Mouse (Mus musculus) midbrain, embryonic 11.5 days (tissue): Measurements from ENCODE around the gene Chmp4b. TPM values are rescaled to one million over a fixed set of nuclear protein-coding genes. Genes with fewer than 3 reads are reported as not detected.

Source experiments
- ATAC-seq: fragments of 200-750 bp; cut with Nextera tagmentation; 2 replicates; pipeline ENCODE4 v1.8.0; 2017; ENCODE audit warnings: moderate TSS enrichment, moderate library complexity; ENCODE audit not compliant: low FRiP score
- DNase-seq: peaks from one replicate; pipeline ENCODE4 v3.0.0; 2015; ENCODE audit warnings: low spot score; ENCODE audit errors: missing footprints
- H3K27ac ChIP-seq: fragments of 300-500 bp; sonication (generic); 2 replicates; pipeline ENCODE4 v1.5.1; 2014; ENCODE audit warnings: low read depth, low read length
- H3K27me3 ChIP-seq: fragments of 300-500 bp; sonication (generic); 2 replicates; pipeline ENCODE4 v1.6.1; 2014; ENCODE audit warnings: mild to moderate bottlenecking, low read length, moderate library complexity, mixed read lengths; ENCODE audit not compliant: control insufficient read depth, insufficient read depth
- H3K36me3 ChIP-seq: fragments of 300-500 bp; sonication (generic); 2 replicates; pipeline ENCODE4 v1.6.1; 2014; ENCODE audit warnings: mild to moderate bottlenecking, low read length, moderate library complexity, mixed read lengths; ENCODE audit not compliant: control insufficient read depth, insufficient read depth
- H3K4me1 ChIP-seq: fragments of 300-500 bp; sonication (generic); 2 replicates; pipeline ENCODE4 v1.6.1; 2014; ENCODE audit warnings: low read length; ENCODE audit not compliant: control insufficient read depth, insufficient read depth
- H3K4me2 ChIP-seq: fragments of 300-500 bp; sonication (generic); 2 replicates; pipeline ENCODE4 v1.6.1; 2014; ENCODE audit warnings: mild to moderate bottlenecking, moderate library complexity
- H3K4me3 ChIP-seq: fragments of 300-500 bp; sonication (generic); 2 replicates; pipeline ENCODE4 v1.5.1; 2014; ENCODE audit warnings: low read depth, low read length
- H3K9ac ChIP-seq: fragments of 300-500 bp; sonication (generic); 2 replicates; pipeline ENCODE4 v1.6.1; 2014; ENCODE audit warnings: low read length
- H3K9me3 ChIP-seq: fragments of 300-500 bp; sonication (generic); 2 replicates; pipeline ENCODE4 v1.6.1; 2016; ENCODE audit warnings: low read length; ENCODE audit not compliant: control insufficient read depth
- WGBS: fragments of 180-500 bp; shearing (Covaris S2); extraction: QIAGEN DNeasy Blood & Tissue Kit; methylation state at CpG from one replicate; pipeline ENCODE4 v1.1.7; 2014; 5-methylcytosine and 5-hydroxymethylcytosine counted together
- polyA plus RNA-seq: library from polyadenylated mRNA; unstranded; fragments of >200 nt; fragmentation: Nextera tagmentation; extraction: Ambion mirVana; gene quantifications from 2 replicates; pipeline ENCODE4 v1.2.1, GENCODE M21; 2014

The Chmp4b gene
- polyA plus RNA-seq, 1 experiment from 2014 or later = 12.7 TPM

DNA sequence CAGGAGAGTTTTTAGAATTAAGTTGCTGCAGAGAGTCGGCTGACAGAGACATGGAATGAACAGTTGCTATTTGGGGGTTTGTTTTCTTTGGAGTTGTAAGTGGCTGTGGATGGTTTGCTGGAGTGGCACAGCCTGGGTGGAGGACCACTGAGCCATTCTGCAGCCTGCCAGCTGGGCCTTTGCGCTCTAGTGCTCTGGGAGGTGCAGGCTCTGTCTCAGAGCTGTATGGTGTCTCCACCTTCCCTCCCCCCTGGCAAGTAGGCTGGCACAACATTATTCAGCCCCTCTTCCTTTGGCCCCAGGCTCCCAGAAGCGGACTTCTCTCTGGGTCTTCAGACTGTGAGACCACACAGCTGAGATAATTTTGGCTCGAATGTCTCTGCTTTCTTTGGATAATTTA lies 22.5 kb downstream of the Chmp4b start:
- no peak overlapping the region for H3K4me2 ChIP-seq
- peaks cover 3% of the 10 kb centered on the region; the same call in 1 of the 2 replicates for H3K36me3 ChIP-seq
- peaks cover 15% of the 10 kb centered on the region for H3K4me1 ChIP-seq
- H3K9me3 ChIP-seq = no peaks in the 10 kb centered on the region
- no peaks in the 10 kb centered on the region for H3K27me3 ChIP-seq
- no peak for ATAC-seq
- DNase-seq = no peak
- 82% methylated on average over 4 of the region's 4 CpGs for WGBS
- H3K4me3 ChIP-seq = no peak overlapping the region
- no peak overlapping the region for H3K9ac ChIP-seq
- H3K27ac ChIP-seq = no peak overlapping the region

DNA sequence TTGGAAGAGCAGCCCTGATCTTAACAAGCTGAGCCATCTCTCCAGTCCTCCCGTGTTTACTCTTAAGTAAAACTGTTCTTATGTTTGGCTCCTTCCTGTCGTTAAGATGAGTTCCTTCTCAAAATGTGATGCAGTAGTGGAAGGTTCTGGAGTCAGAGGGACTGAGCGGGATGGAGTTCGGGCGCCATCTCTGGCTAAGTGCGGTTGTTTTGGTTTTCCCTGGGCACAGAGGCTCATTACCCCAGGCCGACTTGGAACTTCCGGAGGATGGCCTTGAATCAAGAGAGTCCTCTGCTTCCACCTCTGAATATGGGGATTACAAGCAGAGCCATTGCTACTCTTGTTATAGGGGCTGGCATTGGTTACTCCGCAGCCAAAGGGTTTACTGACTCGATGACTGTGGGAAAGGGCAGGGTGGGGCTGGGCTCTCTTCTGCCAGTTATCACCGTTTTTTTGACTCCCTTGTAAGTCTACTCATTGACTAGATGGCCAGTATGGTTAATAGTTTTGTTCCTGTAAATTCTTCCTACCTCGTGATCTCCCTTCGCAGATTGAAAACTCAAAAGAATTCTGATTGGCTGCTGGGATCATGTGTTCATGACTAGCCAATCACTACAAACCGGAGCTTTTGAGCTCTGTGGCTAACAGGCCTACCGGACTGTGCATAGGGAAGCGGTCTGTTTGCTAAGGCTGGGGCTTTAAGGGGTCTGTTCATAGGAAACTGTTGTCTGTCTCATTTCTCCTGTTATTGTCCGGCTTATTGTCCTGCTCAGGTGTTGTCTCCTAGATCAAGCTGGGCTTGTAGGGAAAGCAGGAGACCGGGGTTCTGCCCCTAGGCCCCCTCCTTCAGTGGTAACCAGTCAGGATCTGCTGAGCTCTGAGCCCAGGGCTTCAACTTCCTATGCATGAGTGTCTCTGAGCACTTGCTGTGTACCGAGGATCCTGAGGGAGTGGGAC lies 25.4 kb downstream of the Chmp4b start:
- Histone ChIP-seq H3K9ac (peak overlapping the region; percentile 33; the same call in 1 of the 2 replicates), H3K27me3 (no peaks in the 10 kb centered on the region), H3K4me3 (0 out of 2 replicates have a peak overlapping the region, but pooled peaks have one; percentile 2), H3K9me3 (no peaks in the 10 kb centered on the region), H3K4me1 (peaks cover 20% of the 10 kb centered on the region), H3K27ac (peak overlapping the region; percentile 72), H3K36me3 (peaks cover 3% of the 10 kb centered on the region; the same call in 1 of the 2 replicates), H3K4me2 (peak overlapping the region; percentile 39)
- 58% methylated on average over 19 of the region's 19 CpGs for WGBS
- ATAC-seq (peak; percentile 93), DNase-seq (peak; percentile 93)

DNA sequence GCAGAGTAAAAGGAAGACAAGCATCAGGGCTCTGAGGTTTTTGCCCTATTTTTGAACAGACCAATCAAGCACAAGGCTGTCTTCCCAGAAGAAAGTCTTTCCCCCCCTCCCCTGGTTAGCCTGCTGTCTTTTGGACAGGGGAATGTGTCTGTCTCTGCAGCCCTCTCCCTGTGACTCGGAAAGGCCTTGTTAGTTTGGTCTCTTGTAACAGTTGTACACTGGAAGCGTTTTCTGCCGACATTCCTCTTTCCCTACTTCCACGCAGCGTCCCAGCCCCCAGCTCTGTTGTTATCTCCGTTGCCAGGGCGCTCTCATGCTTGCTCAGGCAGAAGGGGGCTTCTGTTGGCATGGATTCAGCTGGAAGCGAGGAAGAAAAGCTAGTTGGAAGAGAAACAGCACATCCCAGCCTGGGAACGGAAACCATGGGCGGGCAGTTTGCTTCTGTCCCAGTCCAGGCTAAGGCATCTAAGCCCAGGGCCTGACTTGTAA lies 26.2 kb downstream of the Chmp4b start:
- peak overlapping the region; percentile 72 for H3K27ac ChIP-seq
- H3K36me3 ChIP-seq = peaks cover 3% of the 10 kb centered on the region; the same call in 1 of the 2 replicates
- no peaks in the 10 kb centered on the region for H3K9me3 ChIP-seq
- ATAC-seq (peak; percentile 57), DNase-seq (peak; percentile 93)
- H3K27me3 ChIP-seq = no peaks in the 10 kb centered on the region
- 28% methylated on average over 10 of the region's 10 CpGs for WGBS
- peak overlapping the region; percentile 33; the same call in 1 of the 2 replicates for H3K9ac ChIP-seq
- H3K4me3 ChIP-seq = 0 out of 2 replicates have a peak overlapping the region, but pooled peaks have one; percentile 2
- H3K4me1 ChIP-seq = peaks cover 20% of the 10 kb centered on the region
- peak overlapping the region; percentile 39 for H3K4me2 ChIP-seq

DNA sequence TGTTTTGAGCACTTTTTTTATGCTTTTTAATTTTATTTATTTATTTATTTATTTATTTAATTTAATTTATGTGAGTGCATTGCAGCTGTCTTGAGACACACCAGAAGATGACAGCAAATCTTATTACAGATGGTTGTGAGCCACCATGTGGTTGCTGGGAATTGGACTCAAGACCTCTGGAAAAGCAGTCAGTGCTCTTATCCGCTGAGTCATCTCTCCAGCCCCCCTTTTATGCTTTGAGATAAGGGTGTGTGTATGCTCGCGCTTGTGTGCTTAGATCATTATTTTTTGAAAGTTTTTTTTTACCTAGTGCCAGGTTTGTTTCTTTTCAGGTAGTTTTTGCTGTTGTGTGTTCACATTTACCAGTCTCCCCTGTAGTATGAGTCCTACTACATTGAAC lies 27.5 kb downstream of the Chmp4b start:
- Histone ChIP-seq H3K4me1 (peaks cover 20% of the 10 kb centered on the region), H3K36me3 (peaks cover 3% of the 10 kb centered on the region; the same call in 1 of the 2 replicates), H3K9ac (no peak overlapping the region), H3K27me3 (no peaks in the 10 kb centered on the region), H3K4me3 (no peak overlapping the region), H3K4me2 (no peak overlapping the region), H3K9me3 (no peaks in the 10 kb centered on the region), H3K27ac (no peak overlapping the region)
- 94% methylated on average over 3 of the region's 3 CpGs for WGBS
- DNase-seq = no peak
- no peak for ATAC-seq

DNA sequence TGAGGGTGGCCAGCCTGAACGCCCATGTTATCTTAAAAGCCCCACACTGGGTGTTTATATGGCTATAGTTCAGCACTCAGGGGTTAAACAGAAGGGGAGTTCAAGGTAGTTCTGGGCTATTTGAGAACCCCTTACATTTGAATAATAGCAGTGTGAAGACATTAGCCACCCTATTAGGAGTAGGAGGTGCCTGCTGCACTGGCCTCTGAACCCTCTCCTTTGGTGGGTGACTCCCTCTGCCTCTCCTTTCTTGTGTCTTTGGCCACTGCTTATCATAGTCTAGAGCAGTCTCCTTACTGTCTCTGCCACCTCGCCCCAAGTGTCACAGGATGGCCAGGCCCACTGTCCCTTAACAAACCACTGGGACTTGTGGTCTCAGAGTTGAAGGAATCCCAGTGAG lies 28.8 kb downstream of the Chmp4b start:
- WGBS = 85% methylated on average over 2 of the region's 2 CpGs
- H3K27me3 ChIP-seq = no peaks in the 10 kb centered on the region
- H3K9ac ChIP-seq = no peak overlapping the region
- no peak overlapping the region for H3K27ac ChIP-seq
- H3K4me3 ChIP-seq = no peak overlapping the region
- peaks cover 3% of the 10 kb centered on the region; the same call in 1 of the 2 replicates for H3K36me3 ChIP-seq
- no peaks in the 10 kb centered on the region for H3K9me3 ChIP-seq
- no peak overlapping the region for H3K4me2 ChIP-seq
- DNase-seq (no peak), ATAC-seq (no peak)
- peaks cover 20% of the 10 kb centered on the region for H3K4me1 ChIP-seq

DNA sequence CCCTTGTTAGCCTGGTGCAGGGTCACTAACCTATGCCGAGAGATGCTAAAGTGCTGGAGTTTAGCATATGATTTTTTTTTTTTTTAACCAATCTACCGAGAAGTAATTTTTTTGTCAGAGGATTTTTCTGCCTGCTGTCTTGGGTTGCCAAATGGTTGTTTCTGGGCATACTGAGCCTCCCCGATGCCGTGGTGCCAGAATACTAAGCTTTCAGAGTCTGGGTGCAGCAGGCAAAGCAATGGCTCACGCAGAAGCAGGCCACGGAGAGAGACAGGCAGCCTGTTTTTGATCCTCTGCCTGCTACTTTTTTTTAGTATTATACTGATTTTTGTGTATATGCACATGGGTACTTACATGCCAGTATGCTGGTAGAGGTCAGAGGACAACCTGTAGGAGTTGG lies 29.4 kb downstream of the Chmp4b start:
- WGBS = 91% methylated on average over 6 of the region's 6 CpGs
- H3K9me3 ChIP-seq = no peaks in the 10 kb centered on the region
- ATAC-seq (no peak), DNase-seq (no peak)
- no peak overlapping the region for H3K4me2 ChIP-seq
- H3K27ac ChIP-seq = no peak overlapping the region
- peaks cover 20% of the 10 kb centered on the region for H3K4me1 ChIP-seq
- no peak overlapping the region for H3K9ac ChIP-seq
- no peaks in the 10 kb centered on the region for H3K36me3 ChIP-seq
- H3K4me3 ChIP-seq = no peak overlapping the region
- no peaks in the 10 kb centered on the region for H3K27me3 ChIP-seq

DNA sequence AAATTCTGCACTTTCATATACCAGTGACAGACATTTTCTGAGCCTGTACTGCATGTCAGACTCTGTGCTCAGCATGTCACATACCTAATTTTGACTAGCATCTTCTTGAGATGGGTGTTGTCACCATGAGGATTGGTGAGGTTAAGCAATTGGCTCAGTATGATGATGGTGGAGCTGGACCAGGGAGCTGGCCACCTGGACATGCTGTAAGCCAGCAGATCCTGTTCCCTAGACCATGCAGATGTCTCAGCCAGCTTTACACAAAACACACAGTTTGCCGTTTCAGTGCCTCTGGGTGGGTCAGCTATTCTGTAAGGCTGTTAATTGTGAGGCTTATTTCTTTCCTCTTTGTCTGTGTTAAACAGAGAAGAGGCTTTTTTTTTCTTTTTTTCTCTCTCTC lies 31.2 kb downstream of the Chmp4b start:
- Histone ChIP-seq H3K27me3 (no peaks in the 10 kb centered on the region), H3K4me2 (no peak overlapping the region), H3K9ac (no peak overlapping the region), H3K4me1 (peaks cover 8% of the 10 kb centered on the region), H3K27ac (no peak overlapping the region), H3K9me3 (no peaks in the 10 kb centered on the region), H3K4me3 (no peak overlapping the region), H3K36me3 (no peaks in the 10 kb centered on the region)
- ATAC-seq (no peak), DNase-seq (no peak)
- WGBS = 62% methylated on average over 1 of the region's 1 CpGs

DNA sequence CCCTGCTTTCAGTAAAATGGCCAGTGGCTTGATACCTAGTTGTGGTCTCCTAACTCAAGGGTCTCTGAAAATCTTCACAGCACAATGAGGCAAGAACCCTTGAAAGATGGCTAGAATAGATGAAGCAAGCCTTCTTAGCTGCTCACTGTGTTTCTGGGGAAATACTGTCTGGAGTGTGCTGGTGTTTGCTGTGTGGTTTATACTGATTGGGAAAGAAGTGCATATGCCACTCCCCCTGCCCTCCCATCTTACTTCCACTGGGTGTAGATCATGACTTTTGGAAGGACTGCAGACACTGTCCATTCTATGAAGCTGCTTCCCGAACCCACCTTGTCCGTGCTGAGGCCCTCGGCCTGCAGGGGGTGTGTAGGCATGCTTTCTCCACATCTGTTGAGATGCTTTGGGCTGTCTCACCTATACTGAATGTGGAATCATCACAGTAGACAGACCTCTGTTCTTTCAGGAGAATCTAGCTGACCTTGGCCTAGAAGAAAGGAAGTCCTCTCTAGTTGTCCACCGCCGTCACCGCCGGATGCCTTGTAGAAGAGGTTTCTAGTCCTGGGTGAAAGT lies 33.5 kb downstream of the Chmp4b start:
- ATAC-seq (no peak), DNase-seq (no peak)
- H3K36me3 ChIP-seq = no peaks in the 10 kb centered on the region; the same call in 1 of the 2 replicates
- no peak overlapping the region for H3K4me3 ChIP-seq
- WGBS = 95% methylated on average over 7 of the region's 7 CpGs
- no peak overlapping the region for H3K27ac ChIP-seq
- peaks cover 5% of the 10 kb centered on the region; the same call in 1 of the 2 replicates for H3K4me1 ChIP-seq
- no peak overlapping the region for H3K9ac ChIP-seq
- H3K27me3 ChIP-seq = no peaks in the 10 kb centered on the region
- H3K4me2 ChIP-seq = no peak overlapping the region
- H3K9me3 ChIP-seq = no peaks in the 10 kb centered on the region

DNA sequence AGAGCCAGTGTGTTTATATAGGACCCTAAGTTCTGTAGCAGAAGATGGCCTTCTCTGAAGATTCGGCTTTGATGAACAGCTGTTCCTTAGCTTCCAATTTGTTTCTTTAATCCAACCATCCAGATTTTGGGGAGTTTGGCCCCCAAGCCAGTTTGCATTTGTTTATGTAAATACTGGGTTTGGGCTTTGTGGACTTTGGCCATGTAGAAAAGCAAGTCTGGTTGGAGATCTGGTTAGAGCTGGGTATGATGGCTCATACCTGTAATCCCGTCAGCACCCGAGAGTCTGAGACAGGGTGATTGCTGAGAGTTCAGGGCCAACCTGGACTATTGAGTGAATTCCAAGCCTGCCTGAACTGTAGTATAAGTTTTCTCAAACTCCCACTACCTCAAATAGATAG lies 34.3 kb downstream of the Chmp4b start:
- DNase-seq (no peak), ATAC-seq (no peak)
- Histone ChIP-seq H3K36me3 (no peaks in the 10 kb centered on the region; the same call in 1 of the 2 replicates), H3K4me3 (no peak overlapping the region), H3K27me3 (no peaks in the 10 kb centered on the region), H3K9me3 (no peaks in the 10 kb centered on the region), H3K4me2 (no peak overlapping the region), H3K27ac (no peak overlapping the region), H3K9ac (no peak overlapping the region), H3K4me1 (peaks cover 5% of the 10 kb centered on the region; the same call in 1 of the 2 replicates)
- WGBS = 94% methylated on average over 3 of the region's 3 CpGs
